Mouse (Mus musculus) ES-CJ7 (cell line): ENCODE measurements at regions not wholly inside any gene's neighbourhood (a gene's known extent, or its start where the extent isn't known, plus 50 kb on each side); places are given as distances from the start of the nearest gene placed in this dataset.

Source experiments
- DNase-seq: peaks from one replicate; pipeline ENCODE4 v3.0.0; 2011; ENCODE audit warnings: low read depth, low spot score

DNA sequence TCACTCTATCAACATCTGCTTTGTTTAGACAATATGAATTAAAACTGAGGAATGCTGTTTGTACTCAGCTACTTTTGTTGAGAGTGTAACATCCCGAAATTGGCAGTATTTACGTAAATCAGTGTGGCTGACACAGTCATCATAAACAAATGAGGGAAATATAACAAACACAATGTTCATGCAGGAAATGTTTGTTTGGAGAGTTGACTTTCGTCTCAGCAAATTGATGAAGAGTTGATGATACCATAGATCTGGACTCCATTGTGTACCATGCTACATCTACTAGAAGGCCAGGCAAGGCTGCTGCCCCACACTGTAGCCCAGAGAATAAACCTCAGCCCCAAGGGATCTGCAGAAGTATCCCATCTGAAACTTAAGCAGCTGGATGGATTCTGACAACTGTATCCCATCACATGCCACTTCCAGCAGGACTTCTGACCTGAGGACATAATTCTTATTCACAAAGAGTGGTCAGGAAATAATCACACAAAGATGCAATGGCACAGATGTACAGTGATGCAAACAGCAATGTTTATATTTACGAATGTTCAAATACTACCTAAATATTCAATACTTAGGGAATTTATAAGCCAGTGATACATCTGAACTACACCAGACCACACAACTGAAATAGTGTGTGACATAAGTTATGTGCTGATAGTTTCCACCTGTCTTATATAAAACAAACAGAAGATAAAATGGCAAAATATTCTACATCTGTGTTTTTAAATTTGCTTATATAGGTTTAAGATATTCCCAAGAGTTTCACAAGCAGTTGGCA, 51.3 kb downstream of the Gm21897 start:
- DNase-seq = no peak

DNA sequence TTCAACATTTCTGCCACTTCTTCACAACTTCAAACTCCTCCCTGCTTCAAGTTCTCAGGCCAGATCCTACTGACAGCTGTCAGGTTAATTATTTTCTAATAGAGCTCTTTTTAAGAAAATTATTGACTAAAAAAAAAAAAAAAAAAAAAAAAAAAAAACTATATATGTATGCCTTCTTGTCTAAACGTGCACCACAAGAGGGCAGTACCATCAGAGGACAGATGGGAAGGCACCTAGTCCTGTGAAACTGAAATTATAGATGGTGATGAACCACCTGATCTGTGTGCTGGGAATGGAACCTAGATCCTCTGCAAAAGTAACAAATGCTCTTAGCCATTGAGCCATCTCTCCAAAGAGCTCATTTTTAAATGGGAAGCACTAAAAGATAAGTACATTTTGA, 55.6 kb downstream of the Gm21897 start:
- DNase-seq = peak; percentile 32

DNA sequence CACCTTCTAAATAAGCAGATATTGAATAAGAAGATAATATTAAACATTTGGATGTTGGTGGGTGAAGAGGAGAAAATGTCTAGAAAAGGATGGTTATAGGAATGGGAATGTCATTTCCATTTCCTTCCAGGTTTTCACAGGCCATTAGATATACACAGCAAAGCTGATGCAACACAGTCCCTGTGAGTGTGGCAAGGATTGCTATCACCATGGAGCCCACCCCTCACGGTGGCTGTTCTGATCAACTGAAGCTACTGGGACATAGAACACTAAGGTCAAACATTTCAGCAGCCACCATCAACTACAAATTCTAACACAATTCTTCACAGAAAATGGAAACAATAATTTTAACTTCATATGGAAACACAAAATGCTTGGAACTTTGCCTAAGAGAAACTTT, 56.7 kb downstream of the Gm21897 start:
- DNase-seq = no peak

DNA sequence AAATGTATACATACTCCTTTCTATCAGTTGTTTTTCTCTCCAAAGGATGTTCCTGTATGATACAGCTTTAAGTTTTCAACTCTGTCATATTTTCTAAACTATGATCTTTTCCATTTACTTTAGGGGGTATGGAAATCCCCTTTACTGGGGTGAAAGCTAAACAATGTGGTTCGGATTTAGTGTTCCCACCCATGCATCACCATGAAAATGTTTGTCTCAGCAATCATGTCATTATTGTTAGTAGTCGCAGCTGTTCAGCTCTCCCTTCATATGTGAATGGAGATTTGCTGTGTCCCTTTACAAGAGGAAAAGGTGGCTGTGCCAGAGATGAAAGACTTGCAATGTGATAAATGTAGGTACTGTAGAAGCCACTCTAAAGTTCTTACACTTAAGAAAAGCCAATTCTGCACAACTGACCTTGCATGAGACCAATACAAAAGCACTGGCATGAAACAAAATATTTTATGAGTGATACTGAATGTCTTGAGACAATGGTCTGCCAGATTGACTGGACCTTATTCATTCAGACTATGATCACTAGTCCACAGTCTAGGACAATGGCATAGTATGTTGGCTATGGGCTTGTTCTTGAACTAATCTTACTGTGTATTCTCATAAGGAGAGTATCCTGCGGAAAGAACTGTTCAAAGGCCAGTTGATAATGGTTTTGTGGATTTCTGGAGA, 68.4 kb downstream of the Gm21897 start:
- DNase-seq = no peak

GRCm38 (mm10) chr16:15386241-15386574, 69.0 kb downstream of the Gm21897 start:
- no peak for DNase-seq

DNA sequence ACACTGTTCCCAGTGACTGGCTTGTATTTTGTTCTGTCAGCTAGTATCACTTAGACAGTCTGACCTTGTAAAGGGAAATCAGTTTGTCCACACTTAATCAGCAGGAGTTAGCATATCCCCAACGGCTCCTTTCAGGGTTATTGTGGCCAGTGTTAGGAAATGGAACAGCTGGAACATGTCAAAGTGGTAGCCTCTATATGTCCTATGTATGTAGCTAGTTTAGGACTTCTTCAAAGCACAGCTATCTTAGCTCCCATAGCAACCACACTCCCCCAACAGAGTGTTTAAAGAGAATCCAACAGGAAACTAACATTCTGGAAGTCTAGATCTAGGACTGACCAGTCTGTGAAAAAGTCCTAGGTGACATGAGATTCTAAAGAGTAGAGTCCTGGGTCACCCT, 72.6 kb downstream of the Gm21897 start:
- no peak for DNase-seq

- no peak for DNase-seq
Observed at GRCm38 (mm10) chr16:15430352-15430751, 113.1 kb downstream of the Gm21897 start.

GRCm38 (mm10) chr16:15432681-15433080, 115.4 kb downstream of the Gm21897 start:
- no peak for DNase-seq

DNA sequence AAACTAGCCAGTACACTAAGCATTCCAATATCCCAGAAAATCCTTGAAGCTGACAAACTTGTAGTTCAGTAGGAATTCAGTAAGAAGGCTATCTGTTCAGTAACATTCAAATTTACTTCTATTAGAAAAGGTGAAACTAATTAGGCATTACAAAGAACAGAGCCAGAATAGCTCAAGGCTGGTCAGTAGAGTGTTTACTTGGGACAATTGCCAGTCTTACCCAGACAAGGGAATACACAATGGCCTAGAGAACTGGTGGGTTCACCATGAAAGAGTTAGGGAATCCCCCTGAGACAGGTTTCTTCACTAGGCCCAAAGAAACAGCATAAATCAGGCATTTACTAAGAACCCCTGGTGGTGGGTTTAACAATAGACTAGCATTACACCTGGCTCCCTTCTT, 145.6 kb downstream of the Gm21897 start:
- DNase-seq = peak; percentile 52

- DNase-seq = no peak
Observed at GRCm38 (mm10) chr16:15473875-15474274, 156.6 kb downstream of the Gm21897 start.

DNA sequence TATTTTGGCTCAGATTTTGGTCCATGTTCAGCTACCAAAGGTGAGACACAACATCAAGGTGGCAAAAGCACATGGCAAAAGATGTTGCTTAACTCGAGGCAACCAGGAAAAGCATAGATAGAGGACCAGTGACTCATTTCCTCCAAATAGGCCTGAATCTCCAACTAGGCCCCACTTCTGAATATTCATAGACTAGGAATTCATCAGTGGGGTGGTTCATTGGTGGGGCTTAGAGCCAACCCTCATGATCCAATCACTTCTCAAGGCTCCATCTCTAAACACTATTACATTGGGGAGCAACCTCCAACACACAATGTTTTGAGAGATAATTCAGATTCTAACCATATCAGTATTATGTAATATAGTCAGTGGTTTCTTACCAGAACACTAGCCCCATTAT, 161.6 kb downstream of the Gm21897 start:
- no peak for DNase-seq

GRCm38 (mm10) chr16:15491328-15491999, 174.2 kb downstream of the Gm21897 start:
- no peak for DNase-seq

- no peak for DNase-seq
Observed at GRCm38 (mm10) chr16:15493236-15493635, 176.0 kb downstream of the Gm21897 start.
